Mouse (Mus musculus) myocyte (in vitro differentiated cells): ENCODE measurements around the gene Tgfbr3l. TPM values are rescaled to one million over a fixed set of nuclear protein-coding genes. Genes with fewer than 3 reads are reported as not detected.

Experiments
- H3K27me3 ChIP-seq: one replicate; pipeline ENCODE4 v1.6.1; 2011; ENCODE audit not compliant: control insufficient read depth, insufficient read depth, insufficient read length
- H3K36me3 ChIP-seq: one replicate; pipeline ENCODE4 v1.6.1; 2011; ENCODE audit not compliant: control insufficient read depth, insufficient read depth
- H3K4me2 ChIP-seq: one replicate; pipeline ENCODE4 v1.6.1; 2011; ENCODE audit warnings: low read depth, control low read depth
- H3K4me3 ChIP-seq: one replicate; pipeline ENCODE4 v1.5.1; 2011; ENCODE audit warnings: mild to moderate bottlenecking, control low read depth, moderate library complexity
- H3K79me2 ChIP-seq: one replicate; pipeline ENCODE4 v1.6.1; 2011; ENCODE audit not compliant: control insufficient read depth, insufficient read depth
- H3ac ChIP-seq: one replicate; pipeline ENCODE4 v1.6.1; 2011; ENCODE audit not compliant: control insufficient read depth, insufficient read length
- CEBPB ChIP-seq: IDR thresholded peaks from 2 replicates; pipeline ENCODE4 v1.6.1; 2011; ENCODE audit warnings: mild to moderate bottlenecking, moderate library complexity; ENCODE audit not compliant: poor library complexity, insufficient read depth, severe bottlenecking
- E2F4 ChIP-seq: IDR thresholded peaks from one replicate; pipeline ENCODE4 v1.6.1; 2011; ENCODE audit warnings: mild to moderate bottlenecking, control low read depth, moderate library complexity; ENCODE audit not compliant: insufficient read depth
- MAX ChIP-seq: IDR thresholded peaks from one replicate; pipeline ENCODE4 v1.6.1; 2011; ENCODE audit warnings: low read depth, mild to moderate bottlenecking, control low read depth
- MYOD1 ChIP-seq, 3 experiments: IDR thresholded peaks; one replicate each; pipeline ENCODE4 v1.6.1; 2011; ENCODE audit warnings: control low read depth in 2 of 3, low read depth in 2 of 3, mild to moderate bottlenecking in 2 of 3, moderate library complexity in 1 of 3; ENCODE audit not compliant: insufficient read length in 2 of 3, control insufficient read depth in 1 of 3
- MYOG ChIP-seq, 3 experiments: IDR thresholded peaks; one replicate each; pipeline ENCODE4 v1.6.1; 2011; ENCODE audit warnings: control low read depth in 2 of 3, low read depth in 2 of 3, mild to moderate bottlenecking in 2 of 3; ENCODE audit not compliant: insufficient read length in 2 of 3, control insufficient read depth in 1 of 3, insufficient read depth in 1 of 3
- POLR2A ChIP-seq: IDR thresholded peaks from one replicate; pipeline ENCODE4 v1.6.1; 2011; ENCODE audit warnings: low read depth, mild to moderate bottlenecking, control low read depth, moderate library complexity; ENCODE audit not compliant: insufficient read length
- POLR2AphosphoS2 ChIP-seq: IDR thresholded peaks from one replicate; pipeline ENCODE4 v1.6.1; 2011; ENCODE audit warnings: low read depth, control low read depth; ENCODE audit not compliant: insufficient read length
- REST ChIP-seq: IDR thresholded peaks from one replicate; pipeline ENCODE4 v1.6.1; 2011; ENCODE audit warnings: mild to moderate bottlenecking, control low read depth, moderate library complexity; ENCODE audit not compliant: insufficient read depth, insufficient read length
- SRF ChIP-seq: IDR thresholded peaks from one replicate; pipeline ENCODE4 v1.6.1; 2011; ENCODE audit warnings: low read depth; ENCODE audit not compliant: control insufficient read depth, insufficient read length
- TCF12 ChIP-seq: IDR thresholded peaks from one replicate; pipeline ENCODE4 v1.6.1; 2011; ENCODE audit warnings: mild to moderate bottlenecking, control low read depth; ENCODE audit not compliant: poor library complexity, insufficient read depth, severe bottlenecking
- TCF3 ChIP-seq: IDR thresholded peaks from one replicate; pipeline ENCODE4 v1.6.1; 2011; ENCODE audit warnings: low read depth, control low read depth; ENCODE audit not compliant: insufficient read length
- USF1 ChIP-seq: IDR thresholded peaks from one replicate; pipeline ENCODE4 v1.6.1; 2011; ENCODE audit warnings: low read depth, mild to moderate bottlenecking, control low read depth, moderate library complexity
- polyA plus RNA-seq: library from polyadenylated mRNA; unstranded; fragments of >200 nt; fragmentation: generic; extraction: Trizol; gene quantifications from one replicate; pipeline ENCODE4 v1.2.1, GENCODE M21; 2012; ENCODE audit warnings: missing spikeins

The Tgfbr3l gene
- polyA plus RNA-seq, 1 experiment, result 1.4 TPM

DNA sequence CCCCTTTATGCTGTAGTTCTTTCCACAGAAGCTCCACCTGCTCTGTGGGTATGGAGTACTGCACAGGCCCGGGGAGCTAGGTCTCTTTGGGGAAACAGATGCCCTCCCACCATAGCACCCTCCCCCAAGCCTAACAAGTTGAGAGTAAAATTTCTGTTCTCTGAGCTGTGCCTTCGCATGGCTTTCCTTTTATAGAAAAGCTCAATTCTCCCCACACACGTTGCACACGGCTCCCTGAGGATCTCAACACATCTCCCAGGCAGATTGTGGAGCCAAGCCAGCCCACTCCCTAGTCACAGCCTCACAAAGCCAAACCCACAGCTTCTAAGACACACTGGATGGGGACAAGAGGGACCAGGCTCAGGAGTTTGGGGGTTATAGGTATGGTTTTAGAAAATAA, 8.9 kb downstream of the Tgfbr3l start:
- H3K4me3 ChIP-seq, result no peak overlapping the region
- TF ChIP-seq POLR2A (no peak), USF1 (no peak), MAX (no peak), POLR2AphosphoS2 (no peak), TCF3 (no peak), TCF12 (no peak), MYOG (IDR thresholded peaks at IDR 0.05; ENCODE audit: control insufficient read depth in 1 of 3, insufficient read depth in 1 of 3, insufficient read length in 2 of 3, low read depth in 2 of 3) (no peak), MYOD1 (IDR thresholded peaks at IDR 0.05; ENCODE audit: control insufficient read depth in 1 of 3, insufficient read length in 2 of 3, low read depth in 2 of 3) (no peak), CEBPB (no peak), SRF (no peak), E2F4 (no peak)
- peaks cover 5% of the 10 kb centered on the region for H3K36me3 ChIP-seq
- H3ac ChIP-seq, result no peak overlapping the region
- H3K4me2 ChIP-seq, result no peak overlapping the region
- H3K27me3 ChIP-seq, result no peaks in the 10 kb centered on the region
- no peaks in the 10 kb centered on the region for H3K79me2 ChIP-seq

DNA sequence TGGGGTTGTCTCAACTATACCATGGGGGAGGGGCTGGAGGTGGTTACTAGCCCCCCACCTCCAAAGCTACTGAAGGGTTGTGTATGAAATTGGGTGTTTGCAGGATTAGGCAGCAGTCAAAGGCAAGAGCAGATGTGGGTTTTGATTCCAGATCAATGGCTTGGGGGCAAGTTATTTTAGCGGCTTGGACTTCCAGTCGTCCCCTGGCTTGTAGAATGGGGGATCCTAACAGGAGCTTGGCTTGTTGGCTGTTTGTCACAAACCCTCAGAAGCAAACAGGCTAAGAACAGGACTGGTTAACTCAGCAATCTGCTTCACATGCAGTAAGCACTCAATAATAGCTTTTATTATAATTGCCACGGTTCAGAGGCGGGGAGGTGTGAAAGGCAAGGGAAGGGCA, 9.3 kb downstream of the Tgfbr3l start:
- Histone ChIP-seq H3K36me3 (peaks cover 5% of the 10 kb centered on the region), H3K4me3 (no peak overlapping the region), H3K27me3 (no peaks in the 10 kb centered on the region), H3K4me2 (no peak overlapping the region), H3K79me2 (no peaks in the 10 kb centered on the region), H3ac (no peak overlapping the region)
- TF ChIP-seq E2F4, result no peak
- TF ChIP-seq MYOD1 (IDR thresholded peaks at IDR 0.05; ENCODE audit: control insufficient read depth in 1 of 3, insufficient read length in 2 of 3, low read depth in 2 of 3), result no peak
- TF ChIP-seq MYOG (IDR thresholded peaks at IDR 0.05; ENCODE audit: control insufficient read depth in 1 of 3, insufficient read depth in 1 of 3, insufficient read length in 2 of 3, low read depth in 2 of 3), result no peak
- TF ChIP-seq SRF, result no peak
- TF ChIP-seq TCF12, result no peak
- no peak for TF ChIP-seq REST

DNA sequence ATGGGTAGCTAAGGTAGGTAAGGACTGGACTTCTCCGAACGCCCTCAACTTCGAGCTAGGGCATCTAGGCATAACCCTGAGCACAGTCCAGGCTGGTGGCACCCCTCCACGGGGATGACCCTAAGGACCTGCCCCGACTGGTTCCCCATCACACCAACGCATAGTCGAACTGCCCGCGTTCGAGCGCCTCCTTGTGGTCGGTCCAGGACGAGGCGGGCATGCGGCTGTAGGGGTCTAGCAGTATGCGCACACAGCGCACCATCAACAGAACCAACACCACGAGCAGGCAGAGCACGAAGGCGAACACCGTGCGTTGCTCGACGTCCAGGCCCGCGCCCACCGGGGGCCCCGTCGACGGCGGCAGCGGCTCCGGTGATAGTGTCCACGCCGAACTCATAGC, 10.2 kb downstream of the Tgfbr3l start:
- no peaks in the 10 kb centered on the region for H3K79me2 ChIP-seq
- H3K36me3 ChIP-seq, result peaks cover 9% of the 10 kb centered on the region
- peak overlapping the region; percentile 31 for H3K4me3 ChIP-seq
- peak; percentile 22 for TF ChIP-seq POLR2AphosphoS2
- no peak for TF ChIP-seq POLR2A
- H3K4me2 ChIP-seq, result peak overlapping the region; percentile 77
- peak overlapping the region; percentile 22 for H3ac ChIP-seq
- no peaks in the 10 kb centered on the region for H3K27me3 ChIP-seq

DNA sequence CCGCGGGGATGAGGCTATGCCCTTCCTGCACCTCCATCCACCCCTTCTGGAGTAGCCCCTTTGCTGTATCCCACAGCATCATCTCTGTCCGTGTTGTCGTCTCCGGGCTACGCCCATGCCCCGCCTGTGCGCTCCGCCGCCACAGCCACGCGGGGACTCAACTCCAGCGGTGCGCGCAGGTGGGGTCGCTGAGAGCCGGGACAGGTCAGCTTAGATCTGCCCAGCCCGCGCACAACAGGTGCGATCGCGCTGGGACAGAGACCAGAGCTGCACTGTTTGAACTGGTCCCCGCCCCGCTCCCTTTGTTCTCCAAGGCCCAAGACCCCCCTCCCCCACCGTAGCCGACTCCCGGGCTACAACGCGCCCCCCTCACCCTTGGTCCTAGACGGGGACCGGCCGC, 10.7 kb downstream of the Tgfbr3l start:
- Histone ChIP-seq H3ac (peak overlapping the region; percentile 22), H3K4me3 (peak overlapping the region; percentile 31), H3K27me3 (no peaks in the 10 kb centered on the region), H3K36me3 (peaks cover 9% of the 10 kb centered on the region), H3K79me2 (no peaks in the 10 kb centered on the region), H3K4me2 (peak overlapping the region; percentile 77)
- TF ChIP-seq CEBPB (no peak), POLR2AphosphoS2 (peak; percentile 43), POLR2A (no peak), SRF (no peak), TCF3 (no peak), E2F4 (no peak), MYOG (IDR thresholded peaks at IDR 0.05; ENCODE audit: control insufficient read depth in 1 of 3, insufficient read depth in 1 of 3, insufficient read length in 2 of 3, low read depth in 2 of 3) (peak in 1 of 3 experiments; percentile 4), MAX (no peak), USF1 (no peak), REST (no peak), TCF12 (no peak), MYOD1 (IDR thresholded peaks at IDR 0.05; ENCODE audit: control insufficient read depth in 1 of 3, insufficient read length in 2 of 3, low read depth in 2 of 3) (peak in 2 of 3 experiments; percentile 32 to 46)

DNA sequence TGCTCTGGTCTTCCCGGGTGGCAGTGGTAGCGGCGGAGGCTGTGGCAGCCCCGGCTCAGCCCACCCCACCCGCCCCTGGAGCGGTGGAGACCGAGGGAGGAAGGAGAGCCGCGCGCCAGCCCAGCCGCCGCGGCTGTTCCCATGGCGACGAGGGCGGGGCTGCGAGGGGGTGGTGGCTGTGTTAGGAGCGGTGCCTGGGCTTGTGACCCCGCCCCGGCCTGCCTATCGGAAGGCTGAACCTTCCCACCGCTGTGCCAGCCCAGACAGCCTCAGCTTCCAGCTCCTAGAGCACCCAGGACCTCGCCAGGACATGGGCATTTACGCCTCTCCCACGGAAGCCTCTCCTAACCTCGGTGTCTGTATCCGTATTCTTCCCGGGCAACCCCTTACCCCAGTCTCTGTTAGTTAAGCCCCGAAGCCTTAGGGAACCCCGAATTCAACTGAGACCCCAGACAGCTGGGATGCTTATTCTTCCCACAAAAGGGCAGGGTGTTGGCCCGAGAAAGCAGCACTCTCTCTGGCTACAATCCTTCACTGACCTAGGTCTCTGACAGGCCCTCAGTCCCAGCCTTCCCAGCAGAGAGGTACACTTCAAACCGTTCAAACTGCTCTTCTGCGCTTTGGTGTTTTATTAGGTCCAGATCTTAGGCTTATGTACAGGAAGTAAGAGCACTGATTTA, 11.3 kb downstream of the Tgfbr3l start, which contains the start of gene Ctxn1:
Gene Ctxn1, minus strand, starts transcription at position 150 of the 680 bp plus-strand sequence.
- H3K4me3 ChIP-seq, result peak within 1 kb of the TSS; percentile 31
- peak within 1 kb of the TSS; percentile 77 for H3K4me2 ChIP-seq
- H3K79me2 ChIP-seq, result no peaks in the 10 kb centered on the region
- H3K36me3 ChIP-seq, result peaks cover 9% of the 10 kb centered on the region
- peak within 1 kb of the TSS; percentile 22 for H3ac ChIP-seq
- TF ChIP-seq TCF3 (no peak), POLR2AphosphoS2 (peak; percentile 95), SRF (no peak), REST (no peak), POLR2A (peak; percentile 63), TCF12 (no peak)
- H3K27me3 ChIP-seq, result no peaks in the 10 kb centered on the region
